In the genomic region with DNA sequence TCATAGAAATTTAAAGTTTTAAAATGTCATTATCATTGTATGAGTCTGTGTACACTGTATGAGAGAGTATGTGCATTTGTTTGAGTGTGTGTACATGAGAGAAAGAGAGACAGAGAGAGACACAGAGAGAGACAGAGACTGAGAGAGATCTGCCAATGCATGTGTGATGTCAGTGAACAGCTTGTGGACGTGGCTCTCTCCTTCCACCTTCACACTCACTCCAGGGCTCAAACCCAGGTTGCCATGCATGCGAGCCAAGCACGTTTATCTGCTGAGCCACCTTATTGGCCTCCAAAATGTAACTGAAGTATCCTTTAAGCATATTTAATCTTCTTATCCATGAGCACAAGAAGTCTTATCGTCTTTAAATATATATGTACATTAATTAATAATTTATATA, we compare ENCODE assay signal across 28 mouse cellular contexts.
"Had no signal": no experiment of that assay in that cellular context is flagged by ENCODE, and none has a peak within 500 bp of the region (broad histone marks: within the 10 kb centered on the region; RNA-seq: fewer than 3 reads in every experiment).

No protein-coding gene starts in this region.

- H3K4me1 ChIP-seq: embryonic facial prominence, embryonic 10.5 days; embryonic facial prominence, embryonic 12.5 days; embryonic facial prominence, embryonic 15.5 days; forebrain, embryonic 10.5 days; forebrain, embryonic 12.5 days; forebrain, embryonic 13.5 days; forebrain, embryonic 15.5 days had no signal

- DNase-seq: cerebellum, adult 2 months; cerebellum, adult 8-10 months; cerebellum, adult 9-10 months; cerebellum, adult 9-11 months; cerebellum, postnatal 10 days; cerebellum, postnatal 14 days; cerebellum, postnatal 25 days; cerebellum, postnatal 36 days; embryo, embryonic 11 days; forebrain, postnatal 0 days; gastrocnemius, adult 2 months; gastrocnemius, postnatal 10 days; gastrocnemius, postnatal 14 days; gastrocnemius, postnatal 25 days; gastrocnemius, postnatal 36 days; heart, adult 18-20 months; heart, adult 2 months had no signal

- H3K4me3 ChIP-seq: embryonic facial prominence, embryonic 10.5 days; embryonic facial prominence, embryonic 12.5 days; embryonic facial prominence, embryonic 13.5 days; embryonic facial prominence, embryonic 15.5 days; erythroblast, embryonic 14.5 days; forebrain, embryonic 10.5 days; forebrain, embryonic 12.5 days; forebrain, embryonic 13.5 days; forebrain, embryonic 15.5 days; gastrocnemius, adult 2 months; heart, adult 2 months had no signal

- H3K4me2 ChIP-seq: embryonic facial prominence, embryonic 12.5 days; embryonic facial prominence, embryonic 13.5 days; embryonic facial prominence, embryonic 15.5 days; forebrain, embryonic 12.5 days; forebrain, embryonic 13.5 days; forebrain, embryonic 15.5 days had no signal

- H3K9ac ChIP-seq: embryonic facial prominence, embryonic 12.5 days; embryonic facial prominence, embryonic 13.5 days; embryonic facial prominence, embryonic 15.5 days; forebrain, embryonic 12.5 days; forebrain, embryonic 13.5 days; forebrain, embryonic 15.5 days; forebrain, postnatal 0 days had no signal

- ATAC-seq: forebrain, embryonic 13.5 days; forebrain, embryonic 14.5 days; forebrain, embryonic 15.5 days; forebrain, embryonic 16.5 days; forebrain, postnatal 0 days had no signal

- H3K27me3 ChIP-seq: embryonic facial prominence, embryonic 12.5 days; embryonic facial prominence, embryonic 13.5 days; embryonic facial prominence, embryonic 15.5 days; forebrain, embryonic 12.5 days; forebrain, embryonic 13.5 days; forebrain, embryonic 15.5 days had no signal

- H3K27ac ChIP-seq: embryonic facial prominence, embryonic 10.5 days; embryonic facial prominence, embryonic 12.5 days; embryonic facial prominence, embryonic 13.5 days; embryonic facial prominence, embryonic 15.5 days; forebrain, embryonic 10.5 days; forebrain, embryonic 12.5 days; forebrain, embryonic 13.5 days; forebrain, embryonic 15.5 days; gastrocnemius, adult 2 months; heart, adult 2 months had no signal

- H3K9me3 ChIP-seq: embryonic facial prominence, embryonic 10.5 days; embryonic facial prominence, embryonic 12.5 days; embryonic facial prominence, embryonic 13.5 days; embryonic facial prominence, embryonic 15.5 days; forebrain, embryonic 10.5 days; forebrain, embryonic 12.5 days; forebrain, embryonic 13.5 days; forebrain, embryonic 15.5 days had no signal
